Mouse (Mus musculus) ES-Bruce4 (cell line): ENCODE measurements around the gene Psma5.

Experiments used
- CTCF ChIP-seq: IDR thresholded peaks from one replicate; pipeline ENCODE4 v1.8.1; 2011; ENCODE audit warnings: low read depth, low read length
- POLR2A ChIP-seq: IDR thresholded peaks from one replicate; pipeline ENCODE4 v1.8.1; 2011; ENCODE audit warnings: low read length; ENCODE audit not compliant: insufficient read depth

DNA sequence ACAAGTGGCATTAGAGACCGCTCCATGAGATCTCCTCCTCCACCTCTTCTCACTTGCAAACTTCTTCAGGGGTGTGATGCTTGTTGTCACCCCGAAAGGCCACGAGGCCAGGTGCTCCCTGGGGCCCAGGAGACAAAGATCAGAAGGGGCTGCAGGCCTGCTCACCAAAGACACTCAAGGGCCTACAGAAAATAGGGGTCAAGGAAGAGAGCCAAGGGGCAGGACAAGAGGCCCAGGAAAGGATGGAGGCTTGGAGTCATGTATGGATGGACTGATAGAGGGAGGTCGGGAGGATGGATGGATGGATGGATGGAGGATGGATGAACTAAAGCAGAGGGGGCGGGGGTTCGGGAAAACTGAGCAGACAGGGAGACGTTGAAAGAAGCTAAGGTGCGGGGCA, 47.2 kb upstream of the Psma5 start:
- TF ChIP-seq CTCF (no peak), POLR2A (no peak)
